Mouse (Mus musculus) erythroblast, embryonic 14.5 days (primary cell): Measurements from ENCODE around the gene Ndst4.

Source experiments
- GATA1 ChIP-seq: IDR thresholded peaks from 2 replicates; pipeline ENCODE4 v1.6.1; 2012; ENCODE audit warnings: low read length, inconsistent platforms, mixed read lengths
- TAL1 ChIP-seq: IDR thresholded peaks from 3 replicates; pipeline ENCODE4 v1.6.1; 2012; ENCODE audit warnings: low read length, inconsistent platforms, mixed read lengths

DNA sequence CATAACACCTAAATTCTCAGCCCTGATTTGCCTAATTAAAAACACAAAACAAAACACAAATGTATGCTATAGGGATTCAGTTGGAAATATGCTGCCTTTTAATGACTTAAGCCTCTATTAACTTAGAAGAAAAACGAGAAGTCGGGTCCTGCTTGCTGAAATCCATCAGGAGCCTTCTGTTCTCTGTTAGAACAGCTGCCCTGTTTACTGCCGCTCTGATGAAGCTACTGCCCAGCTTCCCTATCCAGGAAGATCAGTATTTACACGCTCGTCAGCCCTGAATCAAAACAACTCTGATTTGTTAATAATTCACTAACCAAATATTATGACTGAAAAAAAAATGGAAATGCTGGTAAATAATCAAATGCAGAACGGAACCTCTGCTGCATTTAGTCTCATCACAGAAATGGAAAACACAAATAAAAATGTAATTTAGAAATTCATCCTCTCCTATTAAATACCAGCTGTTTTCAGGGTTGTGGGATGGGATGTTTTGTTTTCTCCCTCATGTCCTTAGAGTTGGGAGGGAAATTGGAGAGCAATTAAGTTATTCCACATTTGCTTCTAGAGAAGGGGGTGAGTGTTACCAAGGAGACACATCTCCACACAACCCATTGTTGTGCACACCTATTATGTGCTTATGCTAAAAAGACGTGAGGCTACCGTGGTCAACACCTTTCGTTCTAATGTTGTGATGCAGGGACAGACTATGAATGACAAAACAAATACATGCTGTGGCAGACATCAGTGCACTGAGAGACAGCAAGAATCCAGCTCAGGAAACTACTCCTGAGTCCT is 270.3 kb downstream of the Ndst4 start:
- TF ChIP-seq GATA1 (no peak), TAL1 (no peak)
